Mouse (Mus musculus) lung, embryonic 16.5 days (tissue): Measurements from ENCODE around the gene Mif4gd. TPM values are rescaled to one million over a fixed set of nuclear protein-coding genes. Genes with fewer than 3 reads are reported as not detected.

ENCODE experiments used
- ATAC-seq: fragments of 200-750 bp; cut with Nextera tagmentation; 2 replicates; pipeline ENCODE4 v1.8.0; 2017; ENCODE audit warnings: low read depth, mild to moderate bottlenecking, moderate library complexity
- H3K27ac ChIP-seq: fragments of 300-500 bp; sonication (generic); 2 replicates; pipeline ENCODE4 v1.5.1; 2014; ENCODE audit warnings: mild to moderate bottlenecking, control low read depth, low read length
- H3K27me3 ChIP-seq: fragments of 300-500 bp; sonication (generic); 2 replicates; pipeline ENCODE4 v1.6.1; 2014; ENCODE audit warnings: low read depth, low read length, mixed read lengths; ENCODE audit not compliant: control insufficient read depth, insufficient read depth
- H3K36me3 ChIP-seq: fragments of 300-500 bp; sonication (generic); 2 replicates; pipeline ENCODE4 v1.6.1; 2014; ENCODE audit warnings: low read length; ENCODE audit not compliant: control insufficient read depth, insufficient read depth
- H3K4me1 ChIP-seq: fragments of 300-500 bp; sonication (generic); replicated peaks from 2 replicates; pipeline ENCODE4 v1.6.1; 2014; ENCODE audit warnings: low read length, mixed read lengths; ENCODE audit not compliant: control insufficient read depth, insufficient read depth
- H3K4me2 ChIP-seq: fragments of 300-500 bp; sonication (generic); 2 replicates; pipeline ENCODE4 v1.6.1; 2014; ENCODE audit warnings: low read depth, low read length, control low read depth
- H3K4me3 ChIP-seq: fragments of 300-500 bp; sonication (generic); 2 replicates; pipeline ENCODE4 v1.5.1; 2014; ENCODE audit warnings: mild to moderate bottlenecking, low read length, control low read depth
- H3K9ac ChIP-seq: fragments of 300-500 bp; sonication (generic); 2 replicates; pipeline ENCODE4 v1.6.1; 2014; ENCODE audit warnings: low read length, control low read depth
- H3K9me3 ChIP-seq: fragments of 300-500 bp; sonication (generic); 2 replicates; pipeline ENCODE4 v1.6.1; 2016; ENCODE audit warnings: low read length; ENCODE audit not compliant: control insufficient read depth
- WGBS: fragments of 180-500 bp; shearing (Covaris S2); extraction: QIAGEN DNeasy Blood & Tissue Kit; methylation state at CpG from one replicate; pipeline ENCODE4 v1.1.7; 2014; 5-methylcytosine and 5-hydroxymethylcytosine counted together
- polyA plus RNA-seq: library from polyadenylated mRNA; unstranded; fragments of >200 nt; fragmentation: Nextera tagmentation; extraction: Ambion mirVana; gene quantifications from 2 replicates; pipeline ENCODE4 v1.2.1, GENCODE M21; 2015

Mif4gd gene
- polyA plus RNA-seq = 36.8 and 40.6 TPM in 2 replicates

GRCm38 (mm10) chr11:115612410-115613137 is at the start of gene Mif4gd:
Gene Mif4gd, minus strand, starts transcription at chr11:115612969.
- peak within 1 kb of the TSS; percentile 97 for H3K27ac ChIP-seq
- no peaks in the 10 kb centered on the region for H3K27me3 ChIP-seq
- peak within 1 kb of the TSS; percentile 87 for H3K4me3 ChIP-seq
- no peaks in the 10 kb centered on the region for H3K9me3 ChIP-seq
- peak within 1 kb of the TSS; percentile 93 for H3K4me2 ChIP-seq
- peaks cover 14% of the 10 kb centered on the region for H3K4me1 ChIP-seq
- peaks cover 16% of the 10 kb centered on the region for H3K36me3 ChIP-seq
- under 1% methylated on average over 80 of the region's 80 CpGs for WGBS
- ATAC-seq = peak; percentile 89
- H3K9ac ChIP-seq = peak within 1 kb of the TSS; percentile 90

DNA sequence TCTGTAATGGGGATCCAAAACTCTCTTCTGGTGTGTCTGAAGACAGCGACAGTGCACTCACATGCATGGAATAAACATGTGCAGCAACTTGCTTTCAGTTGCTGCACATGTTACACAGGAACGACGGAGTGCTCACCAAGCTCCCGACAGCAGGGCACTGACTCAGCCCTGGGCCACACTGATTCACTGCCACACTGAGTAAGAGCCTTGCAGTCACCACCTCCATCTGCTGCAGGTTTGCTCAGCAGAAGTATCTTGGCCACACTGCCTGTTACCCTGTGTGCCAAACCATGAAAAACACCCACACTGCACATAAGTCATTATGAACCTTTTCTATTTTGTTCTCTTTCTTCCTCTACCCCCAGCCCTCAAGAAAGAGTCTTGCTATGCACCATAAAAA is 47.6 kb upstream of the Mif4gd start:
- Histone ChIP-seq H3K9me3 (no peaks in the 10 kb centered on the region), H3K36me3 (no peaks in the 10 kb centered on the region), H3K27ac (no peak overlapping the region), H3K9ac (no peak overlapping the region), H3K4me1 (no peaks in the 10 kb centered on the region), H3K4me3 (no peak overlapping the region), H3K27me3 (no peaks in the 10 kb centered on the region), H3K4me2 (no peak overlapping the region)
- ATAC-seq = no peak
- WGBS = 95% methylated on average over 4 of the region's 4 CpGs

DNA sequence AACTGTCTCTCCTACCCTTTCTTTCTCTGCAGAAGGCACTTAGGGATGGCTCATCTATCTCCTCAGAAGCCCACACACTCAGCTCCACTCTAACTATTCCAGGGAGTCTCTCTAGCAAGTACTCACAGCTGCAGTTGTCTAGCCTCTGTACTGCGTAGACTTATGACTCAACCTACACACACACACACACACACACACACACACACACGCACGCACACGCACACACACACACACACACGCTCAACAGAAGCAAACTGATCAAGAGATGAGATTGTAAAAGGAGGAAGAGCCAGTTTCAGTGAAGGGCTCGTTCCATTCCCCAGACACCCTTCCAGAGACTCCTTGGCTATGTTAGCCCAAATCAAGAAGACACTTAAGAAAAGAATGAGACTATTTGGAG is 45.8 kb upstream of the Mif4gd start:
- Histone ChIP-seq H3K4me3 (no peak overlapping the region), H3K9me3 (no peaks in the 10 kb centered on the region), H3K36me3 (peaks cover 3% of the 10 kb centered on the region; the same call in 1 of the 2 replicates), H3K4me2 (no peak overlapping the region), H3K27ac (no peak overlapping the region), H3K9ac (no peak overlapping the region), H3K4me1 (no peaks in the 10 kb centered on the region), H3K27me3 (no peaks in the 10 kb centered on the region)
- ATAC-seq = no peak
- WGBS = 81% methylated on average over 6 of the region's 6 CpGs

- H3K9ac ChIP-seq = no peak overlapping the region
- no peaks in the 10 kb centered on the region for H3K27me3 ChIP-seq
- no peak overlapping the region for H3K4me2 ChIP-seq
- H3K4me3 ChIP-seq = no peak overlapping the region
- WGBS = 66% methylated on average over 2 of the region's 2 CpGs
- no peaks in the 10 kb centered on the region for H3K4me1 ChIP-seq
- peaks cover 5% of the 10 kb centered on the region; the same call in 1 of the 2 replicates for H3K36me3 ChIP-seq
- no peaks in the 10 kb centered on the region for H3K9me3 ChIP-seq
- no peak for ATAC-seq
- no peak overlapping the region for H3K27ac ChIP-seq
Measured at GRCm38 (mm10) chr11:115654128-115654527, 41.4 kb upstream of the Mif4gd start.

GRCm38 (mm10) chr11:115653194-115653593 is 40.4 kb upstream of the Mif4gd start:
- WGBS = 87% methylated on average over 3 of the region's 3 CpGs
- no peak overlapping the region for H3K4me2 ChIP-seq
- peaks cover 6% of the 10 kb centered on the region; the same call in 1 of the 2 replicates for H3K36me3 ChIP-seq
- H3K9me3 ChIP-seq = no peaks in the 10 kb centered on the region
- H3K4me3 ChIP-seq = no peak overlapping the region
- ATAC-seq = no peak
- no peaks in the 10 kb centered on the region for H3K27me3 ChIP-seq
- H3K4me1 ChIP-seq = no peaks in the 10 kb centered on the region
- no peak overlapping the region for H3K9ac ChIP-seq
- H3K27ac ChIP-seq = no peak overlapping the region

DNA sequence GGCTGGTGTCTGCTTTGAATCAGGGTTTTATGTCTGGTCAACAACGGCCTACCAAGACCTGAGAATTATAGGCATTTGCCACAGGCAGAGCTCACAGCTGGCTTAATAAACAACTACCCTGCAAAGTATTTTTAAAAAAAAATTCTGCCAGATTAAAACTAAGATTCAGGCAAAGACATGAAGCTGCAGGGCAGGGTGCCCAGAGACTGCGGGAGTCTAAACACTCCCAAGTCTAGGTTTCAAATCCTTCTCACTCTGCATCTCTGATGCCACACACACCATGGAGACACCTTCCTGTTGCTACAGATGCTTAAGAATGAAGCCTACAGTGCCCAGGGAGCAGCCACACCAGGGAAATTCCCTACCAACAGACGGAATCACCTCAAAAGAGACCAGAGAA is 38.9 kb upstream of the Mif4gd start:
- Histone ChIP-seq H3K4me3 (no peak overlapping the region), H3K36me3 (peaks cover 6% of the 10 kb centered on the region; the same call in 1 of the 2 replicates), H3K4me2 (no peak overlapping the region), H3K27ac (no peak overlapping the region), H3K9me3 (no peaks in the 10 kb centered on the region), H3K27me3 (no peaks in the 10 kb centered on the region), H3K9ac (no peak overlapping the region), H3K4me1 (no peaks in the 10 kb centered on the region)
- ATAC-seq = no peak
- WGBS = 89% methylated on average over 3 of the region's 3 CpGs

DNA sequence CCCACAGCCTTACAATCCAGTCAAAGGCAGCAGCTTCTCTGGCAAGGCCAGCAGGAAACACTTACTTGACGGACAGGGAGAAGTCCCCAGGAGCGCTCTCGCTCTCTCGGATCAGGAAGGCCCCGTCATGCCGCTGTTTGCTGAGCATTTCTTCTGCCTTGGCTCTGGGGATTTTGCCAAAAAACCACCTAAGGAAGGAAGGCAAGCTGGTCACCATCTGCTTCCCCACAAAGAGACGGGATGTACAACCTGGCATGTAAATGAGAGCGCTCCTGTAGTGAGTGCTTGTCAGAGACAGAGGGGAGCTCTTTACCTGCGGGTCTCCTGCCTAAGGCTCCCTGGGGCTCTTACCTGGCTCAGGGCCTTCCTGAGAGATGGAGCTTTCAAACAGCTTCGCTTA is 36.9 kb upstream of the Mif4gd start:
- Histone ChIP-seq H3K4me2 (no peak overlapping the region), H3K4me1 (no peaks in the 10 kb centered on the region), H3K9ac (no peak overlapping the region), H3K4me3 (no peak overlapping the region), H3K27me3 (no peaks in the 10 kb centered on the region), H3K27ac (no peak overlapping the region; the same call in 1 of the 2 replicates), H3K9me3 (no peaks in the 10 kb centered on the region), H3K36me3 (peaks cover 8% of the 10 kb centered on the region; the same call in 1 of the 2 replicates)
- WGBS = 49% methylated on average over 10 of the region's 10 CpGs
- ATAC-seq = no peak

GRCm38 (mm10) chr11:115647459-115647858 is 34.7 kb upstream of the Mif4gd start:
- H3K27me3 ChIP-seq = no peaks in the 10 kb centered on the region
- peaks cover 11% of the 10 kb centered on the region for H3K36me3 ChIP-seq
- no peak overlapping the region for H3K4me3 ChIP-seq
- WGBS = 40% methylated on average over 6 of the region's 6 CpGs
- no peaks in the 10 kb centered on the region for H3K9me3 ChIP-seq
- H3K4me2 ChIP-seq = no peak overlapping the region
- no peak overlapping the region for H3K27ac ChIP-seq
- ATAC-seq = no peak; the same call in 1 of the 2 replicates
- no peak overlapping the region for H3K9ac ChIP-seq
- H3K4me1 ChIP-seq = no peaks in the 10 kb centered on the region

- Histone ChIP-seq H3K27ac (no peak overlapping the region), H3K4me2 (no peak overlapping the region), H3K4me3 (no peak overlapping the region), H3K27me3 (no peaks in the 10 kb centered on the region), H3K4me1 (no peaks in the 10 kb centered on the region), H3K9me3 (no peaks in the 10 kb centered on the region), H3K9ac (no peak overlapping the region), H3K36me3 (peaks cover 11% of the 10 kb centered on the region)
- WGBS = 88% methylated on average over 9 of the region's 9 CpGs
- ATAC-seq = no peak
Measured at GRCm38 (mm10) chr11:115646439-115646838, 33.7 kb upstream of the Mif4gd start.
